In the genomic region with DNA sequence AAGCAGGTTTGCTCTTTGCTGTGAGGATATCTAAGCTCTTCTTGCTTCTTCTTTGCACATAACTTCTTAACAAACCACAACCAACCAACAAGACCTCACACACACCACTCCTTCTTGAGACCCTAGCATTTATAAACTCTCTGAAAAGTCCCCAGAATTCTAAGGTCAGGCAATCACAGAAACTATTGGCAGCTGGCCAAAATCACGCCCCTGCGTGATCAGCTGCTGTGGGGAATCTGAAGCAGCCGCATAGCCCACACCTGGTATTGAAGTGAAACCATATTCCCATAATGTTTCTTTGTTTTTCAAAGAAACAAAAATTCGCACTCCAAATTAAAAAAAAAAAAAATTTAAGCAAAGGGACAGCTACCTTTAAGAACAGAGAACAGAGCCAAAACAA, we compare ENCODE assay signal across 32 mouse cellular contexts.
A peak's percentile ranks its signal among the peaks of the same experiment; 100 is the strongest.
DNase-seq lines count a peak whose midpoint lies in the region; ATAC-seq and TF ChIP-seq lines count a peak whose summit lies in the region.
"Had no signal": no experiment of that assay in that cellular context is flagged by ENCODE, and none has a peak within 500 bp of the region (broad histone marks: within the 10 kb centered on the region; RNA-seq: fewer than 3 reads in every experiment).

No protein-coding gene starts in this region.

- no peaks in the 10 kb centered on the region for H3K9me3 ChIP-seq in heart, embryonic 10.5 days
- no peaks in the 10 kb centered on the region for H3K9me3 ChIP-seq in stomach, postnatal 0 days (ENCODE audit: control insufficient read depth, low read length)
- H3K9me3 ChIP-seq: forebrain, embryonic 13.5 days; G1E; heart, embryonic 13.5 days; hindbrain, embryonic 10.5 days; hindbrain, embryonic 15.5 days; limb, embryonic 15.5 days; liver, embryonic 13.5 days; stomach, embryonic 15.5 days had no signal

- peaks cover 11% of the 10 kb centered on the region for H3K4me1 ChIP-seq in heart, embryonic 10.5 days
- H3K4me1 ChIP-seq in stomach, postnatal 0 days (replicated peaks; ENCODE audit: control insufficient read depth, insufficient read depth), result no peaks in the 10 kb centered on the region
- H3K4me1 ChIP-seq: hindbrain, embryonic 15.5 days; stomach, embryonic 15.5 days had no signal

- H3K4me2 ChIP-seq in stomach, postnatal 0 days (replicated peaks; ENCODE audit: low read depth), result no peak overlapping the region
- H3K4me2 ChIP-seq: forebrain, embryonic 13.5 days; heart, embryonic 13.5 days; hindbrain, embryonic 15.5 days; limb, embryonic 15.5 days; liver, embryonic 13.5 days; stomach, embryonic 15.5 days had no signal

- no peaks in the 10 kb centered on the region for H3K36me3 ChIP-seq in heart, embryonic 10.5 days
- H3K36me3 ChIP-seq in stomach, postnatal 0 days (ENCODE audit: control insufficient read depth, insufficient read depth, low read length), result no peaks in the 10 kb centered on the region
- H3K36me3 ChIP-seq: G1E; heart, embryonic 13.5 days; hindbrain, embryonic 10.5 days; hindbrain, embryonic 15.5 days; limb, embryonic 15.5 days; liver, embryonic 13.5 days; stomach, embryonic 15.5 days had no signal

- ATAC-seq in stomach, postnatal 0 days (ENCODE audit: low FRiP score, low TSS enrichment), result no peak
- ATAC-seq: forebrain, embryonic 13.5 days; inflammation-experienced regulatory T-cells, adult 6 months; midbrain, embryonic 16.5 days had no signal

- H3K9ac ChIP-seq in stomach, postnatal 0 days (ENCODE audit: low read length), result no peak overlapping the region
- H3K9ac ChIP-seq: forebrain, embryonic 13.5 days; heart, embryonic 13.5 days; hindbrain, embryonic 15.5 days; limb, embryonic 15.5 days; liver, embryonic 13.5 days; stomach, embryonic 15.5 days had no signal

- no peak for TF ChIP-seq EP300 in stomach, postnatal 0 days (optimal IDR thresholded peaks at IDR 0.05)

- TF ChIP-seq CTCF in stomach, postnatal 0 days (IDR thresholded peaks at IDR 0.05; ENCODE audit: low read depth), result no peak

- WGBS in heart, embryonic 10.5 days, result 62% methylated on average over 4 of the region's 4 CpGs
- WGBS in stomach, postnatal 0 days, result 34% methylated on average over 4 of the region's 4 CpGs

- no peak overlapping the region for H3K4me3 ChIP-seq in heart, embryonic 10.5 days
- H3K4me3 ChIP-seq in stomach, postnatal 0 days (ENCODE audit: low read depth, low read length), result no peak overlapping the region
- H3K4me3 ChIP-seq: forebrain, embryonic 13.5 days; heart, embryonic 13.5 days; hindbrain, embryonic 10.5 days; hindbrain, embryonic 15.5 days; layer of hippocampus, adult 2 months; limb, embryonic 15.5 days; liver, embryonic 13.5 days; stomach, embryonic 15.5 days had no signal

- H3K27ac ChIP-seq in heart, embryonic 10.5 days, result no peak overlapping the region
- H3K27ac ChIP-seq in stomach, postnatal 0 days (replicated peaks), result no peak overlapping the region
- H3K27ac ChIP-seq: forebrain, embryonic 13.5 days; heart, embryonic 13.5 days; hindbrain, embryonic 10.5 days; hindbrain, embryonic 15.5 days; layer of hippocampus, adult 2 months; limb, embryonic 15.5 days; liver, embryonic 13.5 days; stomach, embryonic 15.5 days had no signal

- H3K27me3 ChIP-seq in heart, embryonic 10.5 days (ENCODE audit: insufficient read depth, poor library complexity, severe bottlenecking), result no peaks in the 10 kb centered on the region
- H3K27me3 ChIP-seq in stomach, postnatal 0 days (ENCODE audit: control insufficient read depth, insufficient read depth, low read length), result no peaks in the 10 kb centered on the region
- H3K27me3 ChIP-seq: forebrain, embryonic 13.5 days; heart, embryonic 13.5 days; hindbrain, embryonic 15.5 days; limb, embryonic 15.5 days; liver, embryonic 13.5 days; stomach, embryonic 15.5 days had no signal

- peak; percentile 6 for DNase-seq in adrenal gland, postnatal 14 days
- no peak for DNase-seq in adrenal gland, adult 18-20 months (ENCODE audit: low spot score in 2 of 2)
- DNase-seq in heart, postnatal 4 days, result peak; percentile 18
- no peak for DNase-seq in heart, embryonic 10.5 days (ENCODE audit: low spot score)
- peak; percentile 36 for DNase-seq in retina, postnatal 1 day
- DNase-seq in retina, embryonic 14.5 days (ENCODE audit: low spot score), result no peak
- DNase-seq in stomach, postnatal 0 days (ENCODE audit: low spot score), result peak; percentile 40
- DNase-seq in right cerebral cortex, postnatal 4 days, result no peak
- DNase-seq: adrenal gland, postnatal 25 days; cerebellum, adult 2 months; cerebellum, postnatal 36 days; gastrocnemius, postnatal 14 days; heart, adult 18-20 months; heart, postnatal 10 days; kidney, adult 2 months; layer of hippocampus, postnatal 36 days; liver, embryonic 13.5 days; lung, adult 2 months; lung, postnatal 14 days; right cerebral cortex, postnatal 14 days; thymus, adult 18-20 months; thymus, postnatal 25 days had no signal

Comparison
In these comparisons a context has a peak if more than half of its experiments do, and no peak if none do; other contexts are left out.
1. DNase-seq: peak in adrenal gland, postnatal 14 days (single experiment), heart, postnatal 4 days (single experiment), retina, postnatal 1 day (single experiment) and stomach, postnatal 0 days (single experiment); none in adrenal gland, adult 18-20 months (0 of 2), heart, embryonic 10.5 days (single experiment), retina, embryonic 14.5 days (single experiment) and right cerebral cortex, postnatal 4 days (single experiment).